Mouse (Mus musculus) splenic B cell, adult 2 months (primary cell): ENCODE measurements around the gene Plxnd1.
A peak's percentile ranks its signal among the peaks of the same experiment; 100 is the strongest.

ENCODE experiments used
- DNase-seq: peaks from one replicate; pipeline ENCODE4 v3.0.0-alpha.2; 2011; ENCODE audit warnings: low read depth, low spot score
- H3K27me3 ChIP-seq: 2 replicates; pipeline ENCODE4 v1.6.1; 2012; ENCODE audit warnings: mild to moderate bottlenecking, low read length, moderate library complexity, mixed read lengths; ENCODE audit not compliant: control insufficient read depth, poor library complexity, insufficient read depth, severe bottlenecking
- H3K36me3 ChIP-seq: 2 replicates; pipeline ENCODE4 v1.6.1; 2012; ENCODE audit warnings: mild to moderate bottlenecking, low read length, moderate library complexity, mixed read lengths; ENCODE audit not compliant: control insufficient read depth, poor library complexity, insufficient read depth, severe bottlenecking

Gene Plxnd1

DNA sequence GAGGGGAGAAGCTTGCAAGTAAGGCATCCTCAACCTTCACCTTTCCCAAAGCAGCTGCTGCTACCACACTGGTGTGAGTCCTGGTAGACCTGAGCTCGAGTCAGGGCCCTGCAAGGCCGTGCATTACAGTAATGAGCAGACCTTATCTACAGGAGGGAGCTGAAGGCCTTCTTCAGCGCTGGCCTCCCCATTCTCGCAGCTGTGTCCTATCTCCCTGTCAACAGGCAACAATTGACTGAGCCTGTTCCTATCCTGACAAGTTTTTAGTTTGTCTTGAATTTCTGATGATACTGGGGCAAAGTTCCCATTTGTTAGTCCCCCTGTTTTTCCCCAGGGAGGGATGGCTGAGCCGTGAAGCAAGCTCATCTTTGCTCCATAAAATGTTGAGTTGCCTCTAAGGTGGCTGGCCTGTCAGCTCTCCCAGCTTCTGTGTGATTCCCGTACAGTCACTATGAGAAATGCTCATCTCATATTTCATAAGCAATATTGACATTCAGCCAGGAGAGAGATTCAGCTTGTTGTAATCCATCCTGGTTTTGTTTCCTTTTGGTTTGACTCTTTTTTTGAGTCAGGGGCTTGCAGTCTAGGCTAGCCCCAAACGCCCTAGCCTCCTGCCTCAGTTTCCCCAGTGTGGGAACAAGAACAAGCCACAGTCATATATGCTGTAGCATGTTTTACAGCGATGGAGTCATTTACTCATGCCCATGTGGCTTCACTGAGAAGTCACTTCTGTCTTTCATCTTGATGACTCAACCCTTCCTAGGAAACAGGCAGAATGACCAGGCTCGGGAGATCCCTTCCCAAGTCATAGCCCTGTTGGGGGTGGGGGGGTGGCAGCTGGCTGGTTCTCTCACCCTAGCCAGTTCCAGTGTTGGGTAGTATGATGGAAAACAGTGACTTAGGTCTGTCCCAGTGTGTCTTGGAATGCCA, 51.0 kb downstream of the Plxnd1 start:
- no peaks in the 10 kb centered on the region for H3K27me3 ChIP-seq
- no peak for DNase-seq
- H3K36me3 ChIP-seq, result no peaks in the 10 kb centered on the region

DNA sequence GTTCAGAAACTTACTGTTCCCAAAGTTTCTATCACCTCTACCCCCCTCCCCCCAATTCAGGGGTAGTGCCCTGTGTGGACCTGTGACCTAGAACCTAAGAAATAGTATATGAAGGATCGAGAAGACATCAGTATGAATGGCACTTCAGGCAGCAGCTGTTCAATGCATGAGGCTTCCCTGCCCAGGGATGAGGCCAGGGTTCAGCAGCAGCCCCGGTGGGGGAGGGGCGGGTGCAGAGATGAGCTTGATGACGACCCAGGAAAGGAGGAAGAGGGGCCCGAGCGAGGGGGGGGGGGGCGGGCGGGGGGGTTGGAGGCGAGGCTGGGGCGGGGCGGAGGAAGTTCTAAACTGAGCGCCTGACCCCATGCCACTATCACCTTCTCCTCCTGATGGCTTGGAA, 53.7 kb downstream of the Plxnd1 start:
- no peaks in the 10 kb centered on the region for H3K27me3 ChIP-seq
- H3K36me3 ChIP-seq, result no peaks in the 10 kb centered on the region
- peak; percentile 8 for DNase-seq

DNA sequence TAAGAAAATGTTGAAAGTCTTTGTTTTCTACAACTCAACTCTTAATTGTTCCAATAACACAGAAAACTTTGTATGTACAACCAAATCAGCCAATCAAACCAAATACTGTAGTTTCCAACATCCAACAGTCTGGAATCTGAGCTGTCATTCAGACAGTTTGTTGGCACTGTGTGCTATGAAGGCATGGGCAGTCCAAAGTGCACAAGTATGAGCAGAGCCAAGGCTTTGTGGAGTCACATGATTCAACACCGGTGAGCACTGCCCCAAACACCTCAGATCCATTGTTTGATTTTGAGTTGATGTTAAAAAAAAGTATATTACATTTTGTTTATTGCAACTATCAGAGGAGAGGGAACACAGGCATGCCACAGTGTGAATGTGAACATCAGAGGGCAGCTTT, 54.2 kb downstream of the Plxnd1 start:
- no peaks in the 10 kb centered on the region for H3K36me3 ChIP-seq
- DNase-seq, result no peak

DNA sequence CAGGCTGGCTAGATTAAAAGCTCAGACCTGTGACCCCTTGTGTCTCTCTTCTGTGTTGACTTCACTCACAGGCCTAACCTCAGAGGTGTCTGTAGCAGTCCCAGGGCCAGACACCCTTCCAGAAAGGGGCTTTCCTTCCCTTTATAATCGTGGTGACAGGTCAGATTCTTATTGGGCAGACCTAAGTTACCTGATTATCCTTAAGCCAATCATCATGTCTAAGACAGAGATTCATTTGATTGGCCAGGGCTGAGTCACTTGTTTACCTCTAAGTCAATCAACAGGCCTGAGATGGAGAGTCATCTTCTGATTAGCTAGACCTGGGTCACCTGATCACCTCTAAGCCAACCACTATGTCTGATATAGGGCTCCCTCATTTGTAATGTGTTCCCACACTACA, 56.0 kb downstream of the Plxnd1 start:
- Histone ChIP-seq H3K27me3 (no peaks in the 10 kb centered on the region), H3K36me3 (no peaks in the 10 kb centered on the region)
- no peak for DNase-seq

More for the DNA sequence above, 54.2 kb downstream of the Plxnd1 start:
- no peaks in the 10 kb centered on the region for H3K27me3 ChIP-seq

DNA sequence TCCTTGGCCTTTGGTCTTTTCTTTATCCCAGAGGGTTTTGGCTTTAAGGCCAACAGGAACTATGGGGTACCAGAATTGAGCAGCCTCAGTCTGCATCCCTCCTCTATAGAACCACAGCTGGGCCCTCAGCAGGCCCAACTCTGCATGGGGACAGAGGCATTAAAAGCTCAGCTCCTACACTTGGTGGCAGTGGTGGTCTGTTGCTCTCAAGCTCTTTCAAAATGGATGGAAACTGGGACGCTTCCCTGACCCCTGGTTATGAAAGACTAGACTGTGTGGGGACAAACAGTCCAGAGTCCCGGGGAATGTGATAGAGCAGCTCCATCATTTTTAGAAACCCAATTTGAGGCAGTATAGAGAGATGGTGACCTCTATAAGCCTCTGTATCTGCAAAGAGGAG, 56.8 kb downstream of the Plxnd1 start:
- Histone ChIP-seq H3K36me3 (no peaks in the 10 kb centered on the region), H3K27me3 (no peaks in the 10 kb centered on the region)
- DNase-seq, result no peak

DNA sequence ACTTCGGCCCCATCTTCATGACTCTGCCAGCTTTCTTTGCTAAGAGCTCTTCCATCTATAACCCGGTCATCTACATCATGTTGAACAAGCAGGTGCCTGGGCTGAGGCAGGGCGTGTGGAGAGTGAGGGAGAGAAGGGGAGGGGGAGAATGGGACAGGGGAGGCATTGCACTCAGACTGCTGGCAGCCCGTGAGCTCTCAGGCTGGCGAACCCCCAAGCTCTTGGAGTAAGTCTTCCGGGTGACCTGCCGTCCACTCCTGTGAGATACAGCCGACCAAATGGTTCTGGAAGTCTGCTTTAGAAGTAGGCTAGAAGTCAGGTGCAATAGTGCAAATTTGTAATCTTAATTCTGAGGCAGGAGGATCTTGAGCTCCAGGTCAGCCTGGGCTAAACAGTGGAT, 59.3 kb downstream of the Plxnd1 start:
- no peak for DNase-seq
- H3K27me3 ChIP-seq, result no peaks in the 10 kb centered on the region
- no peaks in the 10 kb centered on the region for H3K36me3 ChIP-seq

DNA sequence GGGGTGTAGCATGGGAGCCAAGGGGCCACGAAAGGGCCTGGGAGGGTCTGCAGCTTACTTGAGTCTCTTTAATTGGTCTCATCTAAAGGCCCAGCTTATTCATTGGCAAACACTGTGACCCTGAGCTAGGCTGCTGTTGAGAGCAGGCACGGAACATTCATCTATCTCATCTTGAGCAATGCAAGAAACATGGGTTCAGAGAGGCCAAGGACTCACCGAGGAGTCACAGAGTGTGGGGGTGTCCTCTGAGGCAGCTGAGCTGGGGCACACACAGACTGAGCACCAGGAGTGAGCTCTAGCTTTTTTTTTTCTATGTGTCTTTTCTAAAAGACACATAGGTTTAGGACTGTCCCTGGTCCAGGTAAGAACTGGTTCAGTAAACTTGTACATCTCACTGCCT, 62.4 kb downstream of the Plxnd1 start:
- no peaks in the 10 kb centered on the region for H3K27me3 ChIP-seq
- no peak for DNase-seq

DNA sequence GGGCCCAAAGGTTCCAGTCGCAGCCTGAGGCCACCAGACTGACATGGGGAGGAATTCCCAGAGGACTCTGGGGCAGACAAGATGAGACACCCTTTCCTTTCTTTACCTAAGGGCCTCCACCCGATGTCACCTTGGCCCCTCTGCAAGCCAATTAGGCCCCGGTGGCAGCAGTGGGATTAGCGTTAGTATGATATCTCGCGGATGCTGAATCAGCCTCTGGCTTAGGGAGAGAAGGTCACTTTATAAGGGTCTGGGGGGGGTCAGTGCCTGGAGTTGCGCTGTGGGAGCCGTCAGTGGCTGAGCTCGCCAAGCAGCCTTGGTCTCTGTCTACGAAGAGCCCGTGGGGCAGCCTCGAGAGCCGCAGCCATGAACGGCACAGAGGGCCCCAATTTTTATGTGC, 63.2 kb downstream of the Plxnd1 start, which contains the start of gene Rho:
Gene Rho (plus strand): TSS at position 110 of the 400 bp plus-strand sequence.
- H3K27me3 ChIP-seq, result no peaks in the 10 kb centered on the region
- DNase-seq, result no peak

More for the DNA sequence above, 62.4 kb downstream of the Plxnd1 start:
- no peaks in the 10 kb centered on the region for H3K36me3 ChIP-seq

DNA sequence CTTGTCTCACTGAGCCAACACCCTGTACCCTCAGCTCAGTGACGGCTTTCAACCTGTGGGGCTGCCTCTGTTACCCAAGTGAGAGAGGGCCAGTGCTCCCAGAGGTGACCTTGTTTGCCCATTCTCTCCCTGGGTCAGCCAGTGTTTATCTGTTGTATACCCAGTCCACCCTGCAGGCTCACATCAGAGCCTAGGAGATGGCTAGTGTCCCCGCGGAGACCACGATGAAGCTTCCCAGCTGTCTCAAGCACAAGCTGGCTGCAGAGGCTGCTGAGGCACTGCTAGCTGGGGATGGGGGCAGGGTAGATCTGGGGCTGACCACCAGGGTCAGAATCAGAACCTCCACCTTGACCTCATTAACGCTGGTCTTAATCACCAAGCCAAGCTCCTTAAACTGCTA, 64.8 kb downstream of the Plxnd1 start:
- H3K36me3 ChIP-seq, result no peaks in the 10 kb centered on the region
- no peaks in the 10 kb centered on the region for H3K27me3 ChIP-seq
- DNase-seq, result no peak

More for the DNA sequence above, 63.2 kb downstream of the Plxnd1 start, which contains the start of gene Rho:
- no peaks in the 10 kb centered on the region for H3K36me3 ChIP-seq

DNA sequence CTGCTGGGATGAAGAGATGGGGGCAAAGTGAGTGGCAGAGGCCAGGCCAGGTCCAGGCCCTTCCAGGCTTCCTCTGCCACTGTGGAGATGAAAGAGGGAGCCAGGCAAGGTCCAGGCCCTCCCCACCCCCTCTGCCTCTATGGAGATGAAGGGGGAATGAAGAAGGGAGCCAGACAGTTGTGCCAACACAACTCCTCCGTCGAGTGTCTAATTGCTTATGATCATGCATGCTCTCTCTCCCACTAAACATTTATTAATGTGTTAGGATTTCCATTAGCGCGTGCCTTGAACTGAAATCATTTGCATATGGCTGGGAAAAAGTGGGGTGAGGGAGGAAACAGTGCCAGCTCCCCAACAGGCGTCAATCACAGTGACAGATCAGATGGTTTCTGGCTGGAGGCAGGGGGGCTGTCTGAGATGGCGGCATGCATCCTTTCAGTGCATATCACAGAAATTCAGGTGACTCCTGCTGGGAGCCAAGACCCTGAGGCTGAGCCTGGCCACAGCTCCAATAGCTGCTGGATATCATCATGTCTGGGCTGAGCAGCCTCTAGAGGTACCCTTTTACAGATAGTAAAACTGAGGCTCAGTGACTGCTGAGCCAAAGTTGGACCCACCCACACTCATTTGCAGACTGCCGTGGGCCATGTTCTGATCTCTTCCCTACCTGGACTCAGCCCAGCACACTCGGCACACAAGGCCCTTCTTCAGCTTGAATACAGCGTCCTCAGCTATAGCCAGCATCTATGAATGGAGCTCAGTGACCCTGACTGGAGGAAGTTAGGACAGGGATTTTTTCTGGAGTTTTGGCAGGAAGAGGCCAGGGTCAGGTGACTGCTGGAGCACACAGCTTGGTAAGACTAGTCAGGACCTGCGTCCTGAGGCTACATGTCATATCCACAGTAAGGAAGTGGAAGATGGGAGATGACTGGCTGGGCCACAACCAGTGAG, 67.2 kb downstream of the Plxnd1 start:
- Histone ChIP-seq H3K36me3 (no peaks in the 10 kb centered on the region), H3K27me3 (no peaks in the 10 kb centered on the region)
- DNase-seq, result no peak

DNA sequence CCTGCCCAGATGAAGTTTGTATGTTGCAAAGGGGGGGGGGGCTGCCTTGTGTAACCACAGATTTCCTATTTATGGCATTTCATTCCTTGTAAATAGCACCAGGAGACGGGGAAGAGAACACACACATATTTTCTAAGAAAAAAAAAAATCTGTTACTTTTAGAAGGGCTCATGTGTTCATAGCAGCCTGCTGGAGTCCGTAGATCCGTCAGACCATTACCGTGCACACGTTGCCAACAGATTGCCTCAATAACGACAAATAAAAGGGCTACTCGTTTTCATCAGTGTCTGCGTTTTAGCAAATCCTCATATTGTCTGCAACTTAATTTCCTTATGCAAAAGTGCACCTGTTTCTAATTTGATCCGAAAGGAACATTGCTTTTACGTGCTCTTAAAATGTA, 68.4 kb downstream of the Plxnd1 start:
- DNase-seq, result no peak
- no peaks in the 10 kb centered on the region for H3K36me3 ChIP-seq
- no peaks in the 10 kb centered on the region for H3K27me3 ChIP-seq

DNA sequence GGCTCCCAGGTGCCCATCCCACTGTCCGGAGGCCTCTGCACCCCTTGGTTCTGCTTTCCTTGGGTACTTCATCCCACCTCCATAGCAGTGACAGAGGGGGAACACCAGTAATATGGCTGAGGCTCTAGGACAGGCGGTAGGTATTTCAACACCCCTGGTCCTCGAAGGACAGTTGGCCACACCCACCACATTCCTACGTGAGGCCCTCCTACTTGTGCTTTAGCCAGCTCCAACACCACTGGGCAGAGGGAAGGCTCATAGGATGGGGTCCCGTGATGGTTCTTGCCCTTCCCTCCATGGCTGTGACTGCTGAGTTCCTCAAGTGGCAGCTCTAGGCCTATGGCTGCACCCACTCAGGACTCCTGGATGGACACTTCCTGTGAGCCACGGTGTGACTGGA, 70.0 kb downstream of the Plxnd1 start:
- no peaks in the 10 kb centered on the region for H3K27me3 ChIP-seq
- no peaks in the 10 kb centered on the region for H3K36me3 ChIP-seq
- DNase-seq, result no peak

DNA sequence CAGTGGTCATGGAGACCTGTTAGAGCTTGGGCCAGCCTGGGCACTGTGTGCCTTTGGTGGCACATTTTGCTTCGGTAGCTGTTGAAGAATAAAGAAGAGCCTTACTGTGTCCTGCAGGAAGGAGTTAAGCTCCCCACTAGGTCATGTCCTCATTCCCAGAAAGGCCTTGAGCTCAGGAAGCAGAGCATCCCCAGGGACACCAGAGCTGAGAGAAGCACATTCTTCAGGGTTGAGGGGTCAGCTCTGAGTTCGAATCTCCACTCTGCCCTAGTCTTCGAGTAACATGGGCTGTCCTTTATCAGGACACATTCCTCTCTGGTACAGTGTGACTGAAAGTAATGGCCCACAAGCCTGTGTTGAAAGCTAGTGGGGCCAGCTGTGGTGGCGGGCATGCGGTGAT, 74.9 kb downstream of the Plxnd1 start:
- DNase-seq, result no peak
- Histone ChIP-seq H3K27me3 (no peaks in the 10 kb centered on the region), H3K36me3 (no peaks in the 10 kb centered on the region)

DNA sequence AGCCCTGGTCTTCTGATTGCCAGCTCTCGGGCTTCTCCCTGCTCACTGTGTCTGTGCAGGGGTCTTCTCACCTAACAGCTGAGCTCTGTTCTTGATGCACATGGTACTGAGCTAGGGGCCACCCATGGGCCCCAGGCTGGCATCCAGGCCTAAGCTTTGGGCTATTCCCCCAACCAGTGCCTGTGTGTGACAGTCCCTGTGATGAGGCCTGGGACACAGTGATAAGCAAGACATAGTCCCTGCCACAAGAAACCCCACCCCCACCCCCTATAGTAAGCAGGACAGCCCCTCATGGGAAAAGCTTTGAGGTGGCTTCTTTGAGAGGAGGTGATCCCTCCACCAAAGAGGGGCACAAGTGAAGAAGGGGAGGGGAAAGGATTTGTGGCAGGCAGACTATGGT, 76.2 kb downstream of the Plxnd1 start:
- no peaks in the 10 kb centered on the region for H3K27me3 ChIP-seq
- H3K36me3 ChIP-seq, result no peaks in the 10 kb centered on the region
- no peak for DNase-seq

DNA sequence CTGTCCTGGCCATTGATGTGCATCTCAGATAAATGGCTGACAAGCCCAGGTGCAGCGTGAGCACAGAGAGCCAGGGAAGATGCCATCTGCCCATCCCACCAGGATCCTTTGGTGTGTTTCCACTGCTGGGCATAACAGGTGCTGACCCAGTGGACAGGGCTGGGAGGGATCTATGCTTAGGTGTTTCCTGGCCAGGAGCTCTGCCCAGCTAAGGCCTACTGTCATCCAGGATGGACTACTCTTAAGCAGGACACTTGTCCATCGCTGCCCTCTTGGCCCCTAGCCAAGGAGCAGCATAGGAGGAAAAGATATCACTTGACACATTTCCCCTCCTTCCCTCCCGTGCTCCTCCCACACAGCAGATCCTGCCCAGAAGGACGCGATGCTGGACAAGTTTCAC, 78.2 kb downstream of the Plxnd1 start:
- Histone ChIP-seq H3K27me3 (no peaks in the 10 kb centered on the region), H3K36me3 (no peaks in the 10 kb centered on the region)
- DNase-seq, result no peak
